Mouse (Mus musculus) cortical plate, adult 2 months (tissue): ENCODE measurements at regions not wholly inside any gene's neighbourhood (a gene's known extent, or its start where the extent isn't known, plus 50 kb on each side); places are given as distances from the start of the nearest gene placed in this dataset.

ENCODE experiments used
- CTCF ChIP-seq: fragments of 200-500 bp; IDR thresholded peaks from 2 replicates; pipeline ENCODE4 v1.5.1; 2011; ENCODE audit warnings: mild to moderate bottlenecking, control low read depth, low read length; ENCODE audit not compliant: insufficient read depth; ENCODE audit errors: extremely low read depth
- POLR2A ChIP-seq: fragments of 200-500 bp; IDR thresholded peaks from 2 replicates; pipeline ENCODE4 v1.6.1; 2011; ENCODE audit warnings: mild to moderate bottlenecking, low read length, control low read depth; ENCODE audit not compliant: insufficient read depth; ENCODE audit errors: extremely low read depth

DNA sequence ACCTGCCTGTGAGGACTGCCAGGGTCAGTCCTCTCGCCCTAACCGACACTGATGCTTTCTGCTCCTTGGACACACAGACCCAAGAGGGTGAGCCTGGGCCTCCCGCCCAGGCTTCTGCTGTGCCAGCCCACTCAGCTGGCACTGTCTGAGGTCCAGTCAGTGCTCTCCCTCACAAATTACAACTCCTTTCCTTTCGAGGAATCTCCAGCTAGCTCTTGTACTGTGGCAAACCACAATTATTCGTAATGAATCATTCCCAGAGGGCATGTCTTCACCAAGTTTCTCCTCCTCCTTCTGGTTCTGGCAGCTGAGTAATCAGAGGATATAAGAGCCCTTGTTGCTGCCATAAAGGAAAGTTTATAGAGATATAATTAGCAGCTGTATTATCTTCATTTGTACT is 155.2 kb downstream of the 9530068E07Rik start:
- TF ChIP-seq POLR2A (no peak), CTCF (no peak)
